Mouse (Mus musculus) heart, adult 2 months (tissue): ENCODE measurements around the gene Fam222b. TPM values are rescaled to one million over a fixed set of nuclear protein-coding genes. Genes with fewer than 3 reads are reported as not detected.
A peak's percentile ranks its signal among the peaks of the same experiment; 100 is the strongest.

Experiments
- DNase-seq, 2 experiments: peaks; one replicate each; pipeline ENCODE4 v3.0.0; 2021
- H3K27ac ChIP-seq: fragments of 200-600 bp; 2 replicates; pipeline ENCODE4 v1.8.1; 2022
- H3K27me3 ChIP-seq: fragments of 200-500 bp; 2 replicates; pipeline ENCODE4 v1.6.1; 2012; ENCODE audit warnings: mild to moderate bottlenecking, low read length, inconsistent platforms, mixed read lengths; ENCODE audit not compliant: control insufficient read depth, insufficient read depth
- H3K36me3 ChIP-seq: fragments of 200-500 bp; 2 replicates; pipeline ENCODE4 v1.6.1; 2012; ENCODE audit warnings: low read length, inconsistent platforms; ENCODE audit not compliant: control insufficient read depth, insufficient read depth
- H3K4me1 ChIP-seq: fragments of 200-500 bp; 2 replicates; pipeline ENCODE4 v1.6.1; 2011; ENCODE audit warnings: low read length; ENCODE audit not compliant: control insufficient read depth, insufficient read depth
- H3K4me3 ChIP-seq: fragments of 200-600 bp; 2 replicates; pipeline ENCODE4 v1.8.1; 2022
- H3K79me2 ChIP-seq: fragments of 200-500 bp; replicated peaks from 2 replicates; pipeline ENCODE4 v1.6.1; 2012; ENCODE audit warnings: mild to moderate bottlenecking, inconsistent platforms, low read length, moderate library complexity, mixed read lengths; ENCODE audit not compliant: control insufficient read depth, insufficient read depth
- H3K9ac ChIP-seq: fragments of 200-500 bp; 2 replicates; pipeline ENCODE4 v1.6.1; 2012; ENCODE audit warnings: low read depth, mild to moderate bottlenecking, control low read depth, inconsistent platforms, low read length, mixed read lengths
- CTCF ChIP-seq: fragments of 200-600 bp; IDR thresholded peaks from 2 replicates; pipeline ENCODE4 v1.8.1; 2022; ENCODE audit warnings: antibody characterized with exemption, mild to moderate bottlenecking, moderate library complexity
- EP300 ChIP-seq: fragments of 200-500 bp; IDR thresholded peaks from 2 replicates; pipeline ENCODE4 v1.6.1; 2011; ENCODE audit warnings: low read depth, low read length, control low read depth; ENCODE audit not compliant: insufficient read depth
- POLR2A ChIP-seq: fragments of 200-500 bp; IDR thresholded peaks from 2 replicates; pipeline ENCODE4 v1.6.1; 2011; ENCODE audit warnings: mild to moderate bottlenecking, low read depth, low read length, control low read depth; ENCODE audit not compliant: insufficient read depth
- WGBS: fragments of 180-500 bp; shearing (Covaris S2); methylation state at CpG from one replicate; pipeline ENCODE4 v1.1.7; 2018; 5-methylcytosine and 5-hydroxymethylcytosine counted together
- intact Hi-C: fragments of 180-260 bp; cut with DNase I; formaldehyde crosslinking; loops from one replicate; pipeline ENCODE4 v1.15.1; 2025
- polyA plus RNA-seq: library from polyadenylated mRNA; depleted of rRNA; stranded (reverse); fragments of >200 nt; gene quantifications from 2 replicates; pipeline ENCODE4 v1.2.3, GENCODE M21; 2012
- total RNA-seq, 2 experiments: library from RNA; stranded (reverse); gene quantifications; 2 replicates each; pipeline ENCODE4 v1.2.3; 2021

The Fam222b gene
- total and polyA plus RNA-seq, 3 experiments: 10.4 to 12.6 (median 11.4) TPM

- Histone ChIP-seq H3K4me3 (no peak overlapping the region), H3K36me3 (no peaks in the 10 kb centered on the region), H3K9ac (no peak overlapping the region), H3K79me2 (no peaks in the 10 kb centered on the region), H3K27ac (no peak overlapping the region), H3K4me1 (no peaks in the 10 kb centered on the region), H3K27me3 (no peaks in the 10 kb centered on the region)
- DNase-seq: peak; percentile 76 to 78
- 41% methylated on average over 9 of the region's 9 CpGs for WGBS
- intact Hi-C loops: loop anchor here (2.0 to 5.0 kb wide), 2 partner anchors 92 to 117 kb away; partner anchors contain the start of genes Nek8 and Tlcd1
- peak; percentile 95 for TF ChIP-seq EP300
- peak; percentile 92 for TF ChIP-seq CTCF
- TF ChIP-seq POLR2A: no peak
These were observed 34.4 kb upstream of the Fam222b start for GRCm38 (mm10) chr11:78059833-78060757.

- no peak overlapping the region for H3K27ac ChIP-seq
- no peaks in the 10 kb centered on the region for H3K27me3 ChIP-seq
- H3K4me1 ChIP-seq: no peaks in the 10 kb centered on the region
- intact Hi-C loops: loop anchor here (5.0 kb wide), 1 partner anchor 90 kb away; no protein-coding TSS in a partner anchor
- no peak for DNase-seq
- WGBS: 83% methylated on average over 1 of the region's 1 CpGs
- H3K36me3 ChIP-seq: no peaks in the 10 kb centered on the region
- no peak overlapping the region for H3K9ac ChIP-seq
- no peak for TF ChIP-seq CTCF
- no peak for TF ChIP-seq POLR2A
- TF ChIP-seq EP300: no peak
- no peak overlapping the region for H3K4me3 ChIP-seq
- no peaks in the 10 kb centered on the region for H3K79me2 ChIP-seq
These were observed 31.9 kb upstream of the Fam222b start for GRCm38 (mm10) chr11:78062563-78062962.

- no peak for DNase-seq
- H3K36me3 ChIP-seq: no peaks in the 10 kb centered on the region
- intact Hi-C loops: no loop called here
- TF ChIP-seq CTCF (no peak), POLR2A (no peak), EP300 (no peak)
- H3K4me1 ChIP-seq: no peaks in the 10 kb centered on the region
- H3K27ac ChIP-seq: no peak overlapping the region
- H3K27me3 ChIP-seq: no peaks in the 10 kb centered on the region
- no peak overlapping the region for H3K4me3 ChIP-seq
- 49% methylated on average over 2 of the region's 2 CpGs for WGBS
- no peaks in the 10 kb centered on the region for H3K79me2 ChIP-seq
- no peak overlapping the region for H3K9ac ChIP-seq
These were observed 28.6 kb upstream of the Fam222b start for GRCm38 (mm10) chr11:78065906-78066305.

GRCm38 (mm10) chr11:78066641-78067040, 27.8 kb upstream of the Fam222b start:
- Histone ChIP-seq H3K4me3 (no peak overlapping the region), H3K4me1 (no peaks in the 10 kb centered on the region), H3K27me3 (no peaks in the 10 kb centered on the region), H3K79me2 (no peaks in the 10 kb centered on the region), H3K27ac (no peak overlapping the region), H3K9ac (no peak overlapping the region), H3K36me3 (no peaks in the 10 kb centered on the region)
- intact Hi-C loops: no loop called here
- TF ChIP-seq EP300 (no peak), POLR2A (no peak), CTCF (no peak)
- no peak for DNase-seq
- WGBS: 49% methylated on average over 2 of the region's 2 CpGs

GRCm38 (mm10) chr11:78067566-78067965, 26.9 kb upstream of the Fam222b start:
- TF ChIP-seq POLR2A (no peak), EP300 (no peak), CTCF (no peak)
- no peak for DNase-seq
- Histone ChIP-seq H3K9ac (no peak overlapping the region), H3K4me3 (no peak overlapping the region), H3K27me3 (no peaks in the 10 kb centered on the region), H3K79me2 (no peaks in the 10 kb centered on the region), H3K27ac (no peak overlapping the region), H3K36me3 (no peaks in the 10 kb centered on the region), H3K4me1 (no peaks in the 10 kb centered on the region)
- WGBS: 67% methylated on average over 5 of the region's 5 CpGs
- intact Hi-C loops: no loop called here

- H3K36me3 ChIP-seq: no peaks in the 10 kb centered on the region
- DNase-seq: no peak
- no peak overlapping the region for H3K27ac ChIP-seq
- H3K9ac ChIP-seq: no peak overlapping the region
- no peaks in the 10 kb centered on the region for H3K79me2 ChIP-seq
- no peak overlapping the region for H3K4me3 ChIP-seq
- WGBS: 78% methylated on average over 5 of the region's 5 CpGs
- H3K27me3 ChIP-seq: no peaks in the 10 kb centered on the region
- intact Hi-C loops: no loop called here
- TF ChIP-seq EP300 (no peak), POLR2A (no peak), CTCF (no peak)
- H3K4me1 ChIP-seq: no peaks in the 10 kb centered on the region
These were observed 25.3 kb upstream of the Fam222b start for GRCm38 (mm10) chr11:78069130-78069529.
